Mouse (Mus musculus) mouse embryonic stem cell (cell line): ENCODE measurements around the gene Scarf1.

ENCODE experiments used
- in situ Hi-C, 2 experiments: fragments of 300-500 bp; cut with MboI; formaldehyde crosslinking; loops; 1 replicate in 1 of 2; 3 replicates in 1 of 2; pipeline ENCODE4 v1.14.3; 2019 to 2020; ENCODE audit warnings: low sequenced_read_pairs in 2 of 2, low pct_unique_long_range_greater_than_20kb in 1 of 2, mixed read lengths in 1 of 2; ENCODE audit not compliant: unreplicated experiment in 1 of 2

The Scarf1 gene

DNA sequence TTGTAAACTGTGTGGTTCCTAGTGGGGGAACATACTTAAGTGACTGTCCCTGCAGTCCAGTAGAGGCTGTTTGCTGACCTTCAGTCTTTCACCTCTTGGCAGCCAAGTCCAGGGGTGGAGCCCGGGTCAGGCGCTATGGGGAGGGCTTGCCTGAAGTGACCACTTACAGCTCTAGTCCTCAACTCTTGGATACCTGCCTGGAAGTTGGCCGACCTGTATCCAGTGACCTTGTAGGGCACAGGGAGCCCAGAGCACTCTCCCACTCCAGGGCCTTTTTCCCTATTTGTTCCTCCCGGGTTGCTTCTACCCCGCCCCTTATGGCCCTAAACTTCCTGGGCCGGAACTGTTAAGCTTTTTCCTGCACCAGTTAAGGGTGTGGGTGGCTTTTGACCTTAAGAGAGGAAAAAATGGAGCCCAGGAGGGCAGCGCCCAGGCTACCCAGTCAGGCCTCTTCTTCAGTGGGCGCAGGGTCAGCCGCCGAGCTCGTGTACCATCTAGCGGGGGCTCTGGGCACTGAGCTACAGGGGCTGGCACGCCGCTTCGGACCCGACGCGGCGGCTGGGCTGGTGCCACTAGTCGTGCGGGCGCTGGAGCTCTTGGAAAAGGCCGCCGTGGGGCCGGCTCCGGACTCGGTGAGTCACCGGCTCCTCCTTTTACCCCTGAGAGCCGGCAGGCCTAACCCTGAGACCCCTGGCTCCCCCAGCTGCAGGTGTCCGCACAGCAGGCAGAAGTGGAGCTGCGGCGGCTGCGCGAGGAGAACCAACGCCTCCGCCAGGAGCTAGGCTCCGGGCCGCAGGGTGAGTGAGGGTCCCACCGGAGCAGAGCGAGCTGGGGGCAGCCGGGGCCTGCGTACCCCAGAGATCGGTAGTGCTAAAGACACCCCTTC is 3.4 kb upstream of the Scarf1 start, which contains the start of gene Rilp:
Gene Rilp, plus strand, starts transcription at position 354 of the 886 bp plus-strand sequence.
- in situ Hi-C loops = no loop called here

DNA sequence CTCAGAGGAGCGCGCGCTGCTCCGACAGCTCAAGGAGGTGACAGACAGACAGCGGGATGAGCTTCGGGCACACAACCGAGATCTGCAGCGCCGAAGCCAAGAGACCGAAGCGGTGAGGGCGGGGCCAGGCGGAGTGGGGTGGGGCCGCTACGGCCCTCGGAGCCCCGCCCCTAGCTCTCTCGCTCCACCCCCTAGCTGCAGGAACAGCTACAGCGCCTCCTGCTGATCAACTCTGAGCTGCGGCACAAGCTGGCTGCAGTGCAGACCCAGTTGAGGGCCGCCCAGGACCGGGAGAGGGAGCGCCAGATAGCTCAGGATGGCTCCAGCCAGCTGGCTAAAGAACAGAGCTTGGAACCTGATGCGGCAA is 2.7 kb upstream of the Scarf1 start:
- in situ Hi-C loops = no loop called here

DNA sequence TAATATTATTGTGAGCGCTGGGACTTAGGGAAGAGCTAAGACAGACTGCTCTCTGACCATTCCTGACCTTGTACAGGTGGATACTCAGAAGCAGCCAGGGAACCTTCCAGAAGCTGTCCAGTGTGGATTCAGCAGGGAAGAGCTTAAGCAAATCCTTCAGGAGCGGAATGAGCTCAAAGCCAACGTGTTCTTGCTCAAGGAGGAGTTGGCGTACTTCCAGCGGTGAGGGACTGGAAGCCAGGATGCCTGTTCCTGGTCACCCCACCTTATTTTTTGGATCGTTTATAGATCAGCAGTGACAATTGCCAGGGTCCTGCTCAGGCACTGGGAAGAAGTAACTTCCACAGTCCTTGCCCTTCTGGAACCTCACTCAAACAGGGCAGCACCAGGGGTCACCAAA is 2.1 kb upstream of the Scarf1 start:
- in situ Hi-C loops = no loop called here

DNA sequence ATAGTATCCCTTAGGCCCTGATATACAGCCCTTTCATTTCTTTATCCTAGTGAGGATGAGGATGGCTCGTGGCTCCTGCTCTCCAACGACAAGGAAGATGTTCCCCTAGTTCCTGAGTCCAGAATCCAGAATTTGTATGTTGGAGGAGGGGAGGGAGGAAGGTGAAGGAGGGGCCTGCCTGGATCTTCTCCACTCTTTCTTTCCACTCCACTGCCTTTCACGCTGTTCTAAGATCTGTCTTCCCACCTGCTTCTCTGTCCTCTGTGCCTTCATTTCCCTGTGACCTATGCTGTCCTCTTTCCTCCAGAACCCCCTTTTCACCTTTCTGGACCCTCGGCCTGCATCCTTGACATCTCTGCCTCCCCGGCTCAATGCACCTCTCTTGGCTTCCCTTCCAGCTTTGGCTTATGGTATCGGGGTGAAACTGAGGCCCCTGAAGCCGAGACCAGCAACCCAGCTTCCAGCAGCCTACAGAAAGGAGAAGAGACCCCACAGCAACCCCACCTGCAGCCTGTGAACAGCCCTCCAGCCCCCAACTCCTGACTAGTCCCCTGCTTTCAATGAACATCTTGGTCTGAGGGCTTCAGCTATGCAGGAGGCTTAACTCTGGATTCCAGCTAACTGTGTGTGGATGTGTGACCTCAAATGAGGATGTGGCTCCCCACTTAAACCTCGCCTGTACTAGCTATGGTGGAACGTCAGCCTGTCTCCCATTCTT is 880 bp upstream of the Scarf1 start:
- in situ Hi-C loops = no loop called here

DNA sequence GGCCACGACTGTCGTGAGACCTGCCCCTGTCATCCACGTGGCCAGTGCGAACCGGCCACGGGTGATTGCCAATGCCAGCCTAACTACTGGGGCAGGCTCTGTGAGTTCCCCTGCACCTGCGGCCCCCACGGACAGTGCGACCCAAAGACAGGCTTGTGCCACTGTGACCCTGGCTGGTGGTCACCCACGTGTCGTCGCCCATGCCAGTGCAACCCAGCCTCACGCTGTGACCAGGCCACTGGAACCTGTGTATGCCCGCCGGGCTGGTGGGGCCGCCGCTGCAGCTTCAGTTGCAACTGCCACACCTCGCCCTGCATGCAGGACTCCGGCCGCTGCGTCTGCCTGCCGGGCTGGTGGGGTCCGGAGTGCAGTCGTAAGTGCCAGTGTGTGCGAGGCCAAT is 1.8 kb downstream of the Scarf1 start:
- in situ Hi-C loops = no loop called here

DNA sequence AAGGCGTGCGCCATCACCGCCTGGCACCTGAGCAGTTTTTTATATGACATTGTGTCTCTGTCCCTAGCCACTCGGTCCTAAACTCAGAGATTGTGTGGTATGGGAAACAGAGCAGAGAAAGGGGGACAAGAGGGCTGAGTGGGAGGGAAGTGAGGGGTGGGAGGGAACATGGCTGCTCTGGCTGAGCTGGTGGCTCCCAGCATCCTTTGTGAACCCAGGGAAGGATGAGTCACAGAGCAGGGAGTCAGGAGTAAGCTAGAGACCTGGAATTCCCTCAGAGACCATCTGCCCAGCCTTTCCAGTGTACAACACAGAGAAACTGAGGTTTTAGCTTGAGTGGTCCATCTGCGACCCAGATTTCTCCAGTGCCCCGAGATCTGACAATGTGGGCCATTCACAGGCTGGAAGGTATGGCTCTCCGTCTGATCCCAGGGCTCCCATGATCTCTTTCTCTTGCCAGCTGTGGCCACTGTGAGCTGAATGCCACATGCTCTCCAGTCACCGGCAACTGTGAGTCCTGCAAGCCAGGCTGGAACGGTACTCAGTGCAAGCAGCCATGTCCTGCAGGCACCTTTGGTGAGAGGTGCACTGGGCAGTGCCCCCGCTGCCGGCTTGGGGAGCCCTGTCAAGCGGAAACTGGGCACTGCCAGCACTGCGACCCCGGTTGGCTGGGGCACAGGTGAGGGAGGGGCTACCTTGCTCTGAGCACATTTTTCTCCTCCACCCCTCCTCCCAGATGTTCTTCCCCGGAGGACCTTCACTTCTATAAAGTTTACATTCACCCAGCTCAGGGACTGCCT is 6.7 kb downstream of the Scarf1 start:
- in situ Hi-C loops = no loop called here

DNA sequence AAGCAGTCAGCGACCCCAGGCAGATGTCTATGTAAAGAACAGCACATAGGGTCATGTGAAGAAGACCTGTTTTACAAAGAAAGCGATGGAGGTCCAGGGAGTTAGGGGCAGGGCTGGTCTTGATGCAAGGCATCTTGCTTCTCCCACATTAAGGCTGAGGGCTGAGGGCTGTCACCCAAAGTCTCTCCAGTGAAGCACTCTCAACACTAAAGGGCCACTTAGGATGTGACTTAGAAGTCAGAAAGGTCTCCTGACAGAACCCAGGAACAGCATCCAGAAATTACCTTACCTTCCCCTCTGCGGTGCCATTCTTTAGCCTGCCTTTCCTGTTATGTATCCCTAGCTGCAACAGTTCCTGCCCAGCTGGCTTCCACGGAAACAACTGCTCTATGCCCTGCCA is 8.3 kb downstream of the Scarf1 start:
- in situ Hi-C loops = no loop called here

DNA sequence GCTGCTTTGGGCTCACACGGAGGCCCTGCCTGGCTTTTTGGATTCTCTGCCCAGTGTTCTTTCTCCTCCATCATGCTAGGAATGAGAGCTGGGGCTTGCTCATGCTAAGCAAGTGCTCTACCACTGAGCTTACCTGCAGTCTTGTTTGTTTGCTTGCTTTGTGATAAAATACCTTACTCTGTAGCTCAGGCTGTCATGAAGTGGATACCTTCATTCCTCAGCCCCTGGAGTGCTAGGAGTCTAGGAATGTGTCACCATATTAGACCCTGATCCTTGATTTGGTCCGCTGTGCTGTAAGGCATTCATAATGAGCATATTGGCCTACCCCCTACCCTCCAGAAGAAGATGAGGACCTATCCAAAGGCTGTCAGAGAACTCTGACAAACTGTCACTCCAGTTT is 9.5 kb downstream of the Scarf1 start:
- in situ Hi-C loops = no loop called here

DNA sequence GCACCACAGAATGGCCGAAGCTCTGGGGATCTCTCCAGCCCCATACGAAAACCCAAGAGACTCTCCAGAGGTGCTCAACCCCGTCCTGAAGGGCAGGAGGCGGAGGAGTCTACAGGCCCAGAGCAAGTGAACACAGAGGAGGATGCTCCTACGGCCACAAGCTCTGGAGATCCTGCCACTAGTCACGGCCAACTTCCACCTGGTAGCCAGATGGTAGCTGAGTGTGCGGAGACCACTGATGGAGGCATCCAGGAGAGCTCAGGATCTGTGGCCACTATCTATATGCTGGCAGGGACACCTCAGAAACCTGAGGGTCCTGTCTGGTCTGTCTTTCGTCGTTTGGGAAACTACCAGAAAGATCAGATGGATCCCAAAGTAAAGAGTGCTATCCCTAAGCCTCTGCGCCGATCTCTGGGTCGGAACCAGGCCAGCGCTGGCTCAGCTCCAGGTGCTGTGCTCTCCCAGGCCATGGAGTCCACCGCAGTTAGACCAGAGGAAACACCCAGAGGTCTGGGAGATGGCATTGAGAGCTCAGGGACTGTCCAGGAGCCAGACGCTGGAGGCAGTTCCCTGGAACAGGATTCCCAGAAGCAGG is 12.3 kb downstream of the Scarf1 start:
- in situ Hi-C loops = no loop called here

DNA sequence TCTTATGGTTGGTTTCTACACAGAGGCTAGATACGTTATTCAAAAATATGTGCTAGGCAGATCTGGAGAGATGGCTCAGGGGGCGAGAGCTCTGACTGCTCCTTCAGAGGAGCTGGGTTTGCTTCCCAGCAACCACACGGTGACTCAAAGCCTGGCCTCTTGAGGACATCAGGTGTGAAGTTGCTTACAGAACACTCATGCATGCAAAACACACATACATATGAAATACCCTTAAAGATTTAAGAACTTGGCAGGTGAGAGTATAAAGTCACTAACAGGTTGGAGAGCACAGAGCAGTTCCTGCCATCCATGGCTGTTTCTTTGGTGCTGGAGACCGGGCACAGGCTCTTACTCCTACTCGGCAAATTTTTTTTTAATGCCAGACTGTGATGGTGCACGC is 13.6 kb downstream of the Scarf1 start:
- in situ Hi-C loops = no loop called here

DNA sequence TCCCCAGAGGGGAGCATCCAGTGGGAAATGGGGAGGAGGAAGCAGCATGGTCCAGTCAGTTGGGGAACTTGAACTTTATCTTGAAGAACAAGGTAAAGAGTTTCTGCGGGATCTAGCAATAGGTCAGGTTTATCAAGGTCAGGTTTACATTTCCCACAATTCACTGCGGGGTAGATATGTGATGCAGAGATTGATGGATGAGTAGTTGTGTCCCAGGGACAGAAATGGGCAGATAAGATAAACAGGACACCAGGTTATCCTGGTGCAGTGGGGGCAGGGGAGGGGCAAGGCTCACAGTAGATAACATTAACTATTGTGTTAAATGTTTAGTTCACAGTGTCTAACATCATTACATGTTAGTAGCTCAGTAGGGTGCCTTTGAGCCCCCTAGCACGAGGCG is 16.4 kb downstream of the Scarf1 start:
- in situ Hi-C loops = loop anchor here in 1 of 2 experiments (5.0 kb wide), 1 partner anchor 43 kb away; no protein-coding TSS in a partner anchor

DNA sequence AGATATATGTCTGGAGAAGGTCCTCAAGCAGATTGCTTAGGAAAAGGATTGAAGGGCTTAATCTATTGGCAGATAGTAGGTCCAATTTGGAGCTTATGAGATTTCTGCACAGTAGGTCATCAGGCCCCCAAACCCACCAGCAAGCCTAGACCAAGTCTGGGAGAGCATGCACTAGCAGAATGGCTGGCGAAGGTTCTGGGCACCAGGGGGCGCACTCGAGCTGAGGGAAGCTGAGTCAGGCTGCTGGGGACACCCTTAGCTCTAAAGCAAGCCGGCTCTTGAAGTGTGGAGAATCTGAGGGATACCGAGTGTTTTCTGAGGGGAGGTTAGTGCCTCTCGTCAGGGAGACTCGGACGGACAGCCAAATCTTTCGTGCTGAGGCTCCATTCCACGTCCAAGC is 17.0 kb downstream of the Scarf1 start:
- in situ Hi-C loops = loop anchor here in 1 of 2 experiments (5.0 kb wide), 1 partner anchor 42 kb away; no protein-coding TSS in a partner anchor

DNA sequence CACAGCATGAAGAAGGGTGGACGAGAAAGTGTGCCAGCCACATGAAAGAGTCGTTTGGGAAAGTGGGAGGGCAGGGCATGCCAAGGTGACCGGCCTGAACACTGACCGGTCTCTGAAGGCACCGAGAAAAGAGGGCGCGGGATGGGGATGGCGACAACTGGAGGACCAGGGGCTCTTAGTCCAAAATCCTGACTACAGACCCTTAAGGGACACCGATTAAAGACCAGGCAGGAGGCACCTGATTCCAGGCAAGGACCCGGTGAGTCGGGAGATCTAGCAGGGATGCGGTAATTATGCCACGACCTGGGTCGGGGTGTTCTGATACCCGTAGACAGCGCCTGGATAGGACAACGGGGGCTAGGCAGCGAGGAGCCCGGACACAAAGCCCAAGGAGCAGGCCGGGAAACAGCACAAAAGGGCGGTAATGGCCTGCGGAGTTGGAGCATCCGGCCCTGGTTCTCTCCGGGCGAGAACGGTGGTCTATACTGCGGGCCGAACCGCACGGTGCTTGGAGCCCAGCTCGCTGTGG is 17.6 kb downstream of the Scarf1 start:
- in situ Hi-C loops = loop anchor here in 1 of 2 experiments (5.0 kb wide), 1 partner anchor 41 kb away; no protein-coding TSS in a partner anchor

DNA sequence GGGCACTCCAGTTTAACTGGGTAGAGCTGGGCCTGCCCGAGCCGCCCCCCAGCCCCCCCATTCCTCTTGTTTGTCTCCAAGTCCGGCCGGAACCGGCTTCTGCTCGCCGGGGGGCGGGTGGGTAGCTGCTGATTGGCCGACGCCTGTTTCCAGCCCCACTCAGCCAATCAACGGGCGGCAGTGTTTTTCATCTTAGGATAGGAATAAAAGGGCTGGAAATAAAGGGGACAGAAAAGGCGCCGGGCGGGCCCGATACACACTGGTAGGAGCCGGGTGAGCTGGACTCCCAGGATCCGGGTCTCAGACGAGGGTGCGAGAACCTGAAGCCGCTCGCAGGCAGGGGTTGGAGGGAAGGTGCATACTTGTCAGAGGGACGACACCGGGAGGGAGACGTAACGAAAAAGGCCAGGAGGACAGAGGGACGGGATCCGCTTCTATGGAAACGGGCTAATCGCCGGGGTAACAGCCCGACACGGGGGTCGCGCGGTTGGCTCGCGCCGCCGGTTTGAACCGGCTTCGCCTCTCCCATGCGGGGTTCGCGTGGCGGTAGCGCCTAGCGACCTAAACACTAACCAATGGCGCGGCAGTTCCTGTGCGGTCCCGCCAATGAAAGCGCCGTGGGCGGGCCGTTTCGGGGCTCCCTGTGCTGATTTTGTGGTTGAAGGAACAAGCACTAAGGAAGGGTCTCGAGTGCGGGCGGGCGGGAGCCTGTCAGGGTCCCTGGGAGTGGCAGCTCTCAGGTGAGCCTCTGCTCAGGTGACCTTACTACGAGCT is 18.3 kb downstream of the Scarf1 start, which contains the start of gene Slc43a2:
Gene Slc43a2, plus strand, starts transcription at position 226 of the 774 bp plus-strand sequence.
- in situ Hi-C loops = loop anchor here in 1 of 2 experiments (5.0 kb wide), 1 partner anchor 41 kb away; no protein-coding TSS in a partner anchor

DNA sequence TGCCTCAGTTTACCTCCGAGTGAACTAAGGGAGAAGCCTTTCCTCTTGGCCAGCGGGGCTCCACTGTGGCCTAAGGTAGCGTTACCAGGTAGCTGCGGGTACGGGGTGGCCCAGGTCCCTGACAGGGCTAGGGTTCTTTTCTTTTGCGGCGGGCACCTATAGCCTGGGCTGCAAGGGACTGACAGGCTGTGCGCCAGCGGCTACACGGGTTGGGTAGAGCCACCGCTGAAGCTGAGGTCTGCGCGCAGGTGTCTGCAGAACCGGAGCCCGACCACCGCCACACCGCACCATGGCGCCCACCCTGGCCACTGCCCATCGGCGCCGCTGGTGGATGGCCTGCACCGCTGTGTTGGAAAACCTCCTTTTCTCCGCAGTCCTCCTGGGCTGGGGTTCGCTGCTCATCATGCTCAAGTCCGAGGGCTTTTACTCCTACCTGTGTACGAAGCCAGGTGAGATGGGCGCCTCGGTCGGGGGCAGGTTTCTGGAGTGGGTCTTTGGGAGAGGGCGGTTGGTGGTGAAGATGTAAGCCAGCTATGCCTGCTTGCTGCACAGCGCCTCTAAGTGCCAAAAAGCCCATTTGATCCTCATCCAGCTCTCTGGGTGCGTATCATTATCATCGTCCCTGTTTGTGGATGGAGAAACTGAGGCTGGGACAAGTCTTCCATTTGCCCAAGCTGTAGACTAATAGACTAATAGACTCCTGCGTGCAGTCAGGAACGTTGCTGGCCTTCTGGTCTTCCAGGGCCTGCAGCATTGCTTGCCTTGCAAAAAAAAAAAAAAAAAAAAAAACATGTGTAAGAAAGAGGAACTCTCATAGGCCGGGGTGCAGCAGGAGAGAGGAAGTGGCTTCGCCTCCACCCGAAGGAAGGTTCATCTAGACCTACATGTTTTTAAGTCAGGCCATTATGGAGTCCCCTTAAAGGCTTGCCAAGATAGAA is 19.3 kb downstream of the Scarf1 start:
- in situ Hi-C loops = loop anchor here in 1 of 2 experiments (5.0 kb wide), 1 partner anchor 40 kb away; no protein-coding TSS in a partner anchor

DNA sequence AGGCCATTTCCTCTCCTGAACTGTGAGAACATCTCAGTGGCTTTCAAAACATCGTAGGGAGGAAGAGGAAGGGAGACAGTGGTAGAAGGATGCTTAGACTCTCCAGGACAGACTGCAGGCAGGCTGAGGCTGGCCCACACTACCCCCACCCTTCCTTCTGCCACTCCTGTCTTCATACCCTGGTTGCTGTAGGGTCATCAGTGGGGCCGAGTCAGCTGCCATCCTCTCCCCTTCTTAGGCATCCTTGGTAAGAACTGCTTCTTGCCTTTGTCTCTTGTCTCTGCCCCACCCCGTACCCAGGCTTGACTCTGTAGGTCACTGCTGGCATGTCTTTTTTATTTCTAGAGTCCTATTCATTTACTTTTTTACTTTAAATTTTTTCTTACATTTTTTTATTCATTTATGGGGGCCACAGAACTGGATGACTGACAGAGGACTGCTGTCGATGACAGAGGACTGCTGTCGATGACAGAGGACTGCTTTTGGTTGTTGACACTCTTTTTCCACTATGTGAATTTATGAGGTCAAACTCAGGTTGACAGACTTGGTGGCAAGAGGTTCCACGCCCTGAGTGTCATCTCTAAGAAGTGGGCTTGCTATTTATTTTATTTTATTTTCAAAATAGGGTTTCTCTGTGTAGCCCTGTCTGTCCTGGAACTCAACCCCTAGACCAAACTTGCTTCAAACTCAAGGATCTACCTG is 20.1 kb downstream of the Scarf1 start:
- in situ Hi-C loops = loop anchor here in 1 of 2 experiments (5.0 kb wide), 1 partner anchor 39 kb away; no protein-coding TSS in a partner anchor
